Mouse (Mus musculus) stomach, embryonic 15.5 days (tissue): ENCODE measurements around the gene Fgf18. TPM values are rescaled to one million over a fixed set of nuclear protein-coding genes. Genes with fewer than 3 reads are reported as not detected.

ENCODE experiments used
- ATAC-seq: fragments of 200-750 bp; cut with Nextera tagmentation; 2 replicates; pipeline ENCODE4 v1.8.0; 2017; ENCODE audit warnings: low read depth, moderate number of reproducible peaks, moderate TSS enrichment; ENCODE audit not compliant: insufficient read depth, low FRiP score
- H3K27ac ChIP-seq: fragments of 300-500 bp; sonication (generic); 2 replicates; pipeline ENCODE4 v1.5.1; 2015; ENCODE audit warnings: mild to moderate bottlenecking, inconsistent platforms
- H3K27me3 ChIP-seq: fragments of 300-500 bp; sonication (generic); replicated peaks from 2 replicates; pipeline ENCODE4 v1.6.1; 2015; ENCODE audit warnings: inconsistent platforms
- H3K36me3 ChIP-seq: fragments of 300-500 bp; sonication (generic); 2 replicates; pipeline ENCODE4 v1.6.1; 2015; ENCODE audit warnings: inconsistent platforms
- H3K4me1 ChIP-seq: fragments of 300-500 bp; sonication (generic); 2 replicates; pipeline ENCODE4 v1.6.1; 2015; ENCODE audit warnings: inconsistent platforms
- H3K4me2 ChIP-seq: fragments of 300-500 bp; sonication (generic); 2 replicates; pipeline ENCODE4 v1.6.1; 2015; ENCODE audit warnings: mild to moderate bottlenecking, inconsistent platforms
- H3K4me3 ChIP-seq: fragments of 300-500 bp; sonication (generic); replicated peaks from 2 replicates; pipeline ENCODE4 v1.5.1; 2015; ENCODE audit warnings: inconsistent platforms
- H3K9ac ChIP-seq: fragments of 300-500 bp; sonication (generic); 2 replicates; pipeline ENCODE4 v1.6.1; 2015; ENCODE audit warnings: inconsistent platforms
- H3K9me3 ChIP-seq: fragments of 300-500 bp; sonication (generic); 2 replicates; pipeline ENCODE4 v1.6.1; 2016; ENCODE audit warnings: inconsistent platforms
- WGBS: fragments of 180-500 bp; shearing (Covaris S2); methylation state at CpG from one replicate; pipeline ENCODE4 v1.1.7; 2015; 5-methylcytosine and 5-hydroxymethylcytosine counted together
- polyA plus RNA-seq: library from polyadenylated mRNA; unstranded; fragments of >200 nt; fragmentation: Nextera tagmentation; extraction: Ambion mirVana; gene quantifications from 2 replicates; pipeline ENCODE4 v1.2.1, GENCODE M21; 2015

Gene Fgf18
- polyA plus RNA-seq, 1 experiment from 2014 or later: 3.7 TPM

- Histone ChIP-seq H3K9me3 (no peaks in the 10 kb centered on the region), H3K4me3 (no peak overlapping the region), H3K36me3 (no peaks in the 10 kb centered on the region), H3K27me3 (no peaks in the 10 kb centered on the region), H3K9ac (no peak overlapping the region), H3K4me1 (no peaks in the 10 kb centered on the region), H3K4me2 (no peak overlapping the region), H3K27ac (no peak overlapping the region)
- no peak for ATAC-seq
- WGBS: 77% methylated on average over 3 of the region's 3 CpGs
Observed at GRCm38 (mm10) chr11:33081175-33081574, 66.0 kb downstream of the Fgf18 start.

- no peaks in the 10 kb centered on the region for H3K36me3 ChIP-seq
- H3K4me3 ChIP-seq: no peak overlapping the region
- no peaks in the 10 kb centered on the region for H3K27me3 ChIP-seq
- ATAC-seq: no peak
- 55% methylated on average over 16 of the region's 16 CpGs for WGBS
- no peaks in the 10 kb centered on the region for H3K9me3 ChIP-seq
- no peak overlapping the region for H3K9ac ChIP-seq
- no peak overlapping the region for H3K4me2 ChIP-seq
- no peak overlapping the region for H3K27ac ChIP-seq
- H3K4me1 ChIP-seq: peaks cover 3% of the 10 kb centered on the region; the same call in 1 of the 2 replicates
Observed at GRCm38 (mm10) chr11:33080046-33080808, 67.0 kb downstream of the Fgf18 start.

GRCm38 (mm10) chr11:33079424-33079823, 67.8 kb downstream of the Fgf18 start:
- H3K4me1 ChIP-seq: peaks cover 4% of the 10 kb centered on the region; the same call in 1 of the 2 replicates
- no peaks in the 10 kb centered on the region for H3K9me3 ChIP-seq
- H3K4me3 ChIP-seq: no peak overlapping the region
- 58% methylated on average over 6 of the region's 6 CpGs for WGBS
- H3K27ac ChIP-seq: no peak overlapping the region
- H3K27me3 ChIP-seq: no peaks in the 10 kb centered on the region
- no peaks in the 10 kb centered on the region for H3K36me3 ChIP-seq
- no peak overlapping the region for H3K4me2 ChIP-seq
- ATAC-seq: no peak
- no peak overlapping the region for H3K9ac ChIP-seq

GRCm38 (mm10) chr11:33078036-33078435, 69.2 kb downstream of the Fgf18 start:
- peaks cover 4% of the 10 kb centered on the region; the same call in 1 of the 2 replicates for H3K4me1 ChIP-seq
- ATAC-seq: no peak
- no peak overlapping the region for H3K4me2 ChIP-seq
- no peaks in the 10 kb centered on the region for H3K27me3 ChIP-seq
- H3K4me3 ChIP-seq: no peak overlapping the region
- 44% methylated on average over 7 of the region's 7 CpGs for WGBS
- H3K9ac ChIP-seq: no peak overlapping the region
- no peaks in the 10 kb centered on the region for H3K36me3 ChIP-seq
- no peaks in the 10 kb centered on the region for H3K9me3 ChIP-seq
- no peak overlapping the region for H3K27ac ChIP-seq

- H3K9ac ChIP-seq: no peak overlapping the region
- ATAC-seq: peak; percentile 50; the same call in 1 of the 2 replicates
- no peaks in the 10 kb centered on the region for H3K27me3 ChIP-seq
- H3K9me3 ChIP-seq: no peaks in the 10 kb centered on the region
- WGBS: 36% methylated on average over 8 of the region's 8 CpGs
- peaks cover 4% of the 10 kb centered on the region; the same call in 1 of the 2 replicates for H3K4me1 ChIP-seq
- no peak overlapping the region for H3K4me3 ChIP-seq
- no peak overlapping the region for H3K27ac ChIP-seq
- H3K36me3 ChIP-seq: no peaks in the 10 kb centered on the region
- H3K4me2 ChIP-seq: no peak overlapping the region
Observed at GRCm38 (mm10) chr11:33075293-33075692, 71.9 kb downstream of the Fgf18 start.

- no peaks in the 10 kb centered on the region for H3K36me3 ChIP-seq
- H3K27me3 ChIP-seq: no peaks in the 10 kb centered on the region
- ATAC-seq: no peak
- H3K27ac ChIP-seq: no peak overlapping the region
- peaks cover 4% of the 10 kb centered on the region; the same call in 1 of the 2 replicates for H3K4me1 ChIP-seq
- no peaks in the 10 kb centered on the region for H3K9me3 ChIP-seq
- no peak overlapping the region for H3K9ac ChIP-seq
- WGBS: 67% methylated on average over 7 of the region's 7 CpGs
- H3K4me2 ChIP-seq: no peak overlapping the region
- H3K4me3 ChIP-seq: no peak overlapping the region
Observed at GRCm38 (mm10) chr11:33074541-33074940, 72.7 kb downstream of the Fgf18 start.

- Histone ChIP-seq H3K36me3 (no peaks in the 10 kb centered on the region), H3K9ac (no peak overlapping the region), H3K27me3 (no peaks in the 10 kb centered on the region), H3K9me3 (no peaks in the 10 kb centered on the region), H3K4me3 (no peak overlapping the region), H3K27ac (no peak overlapping the region), H3K4me1 (peaks cover 4% of the 10 kb centered on the region; the same call in 1 of the 2 replicates), H3K4me2 (no peak overlapping the region)
- 81% methylated on average over 5 of the region's 5 CpGs for WGBS
- no peak for ATAC-seq
Observed at GRCm38 (mm10) chr11:33071358-33071922, 75.8 kb downstream of the Fgf18 start.

- Histone ChIP-seq H3K36me3 (no peaks in the 10 kb centered on the region), H3K9me3 (no peaks in the 10 kb centered on the region), H3K4me3 (no peak overlapping the region), H3K4me1 (peaks cover 4% of the 10 kb centered on the region; the same call in 1 of the 2 replicates), H3K27me3 (no peaks in the 10 kb centered on the region), H3K4me2 (no peak overlapping the region), H3K27ac (no peak overlapping the region), H3K9ac (no peak overlapping the region)
- 79% methylated on average over 6 of the region's 6 CpGs for WGBS
- no peak for ATAC-seq
Observed at GRCm38 (mm10) chr11:33070520-33070919, 76.7 kb downstream of the Fgf18 start.

Other genes starting within 250 kb of the Fgf18 start
- gene Npm1, start 15.8 kb upstream of the Fgf18 start, polyA plus RNA-seq: 849 and 936 TPM in 2 replicates
- gene Tlx3, start 56.2 kb upstream of the Fgf18 start, polyA plus RNA-seq: 0.08 TPM in 1 of 2 replicates, not detected in the other
- not detected in 2 replicates for gene Gm12117, start 129.3 kb upstream of the Fgf18 start, polyA plus RNA-seq